Mouse (Mus musculus): ENCODE data around the gene Prkaa2. TPM values are rescaled to one million over a fixed set of nuclear protein-coding genes. Genes with fewer than 3 reads are reported as not detected.

Gene Prkaa2
- polyA plus RNA-seq, 1 experiment from 2014 or later, result 63.0 TPM

DNA sequence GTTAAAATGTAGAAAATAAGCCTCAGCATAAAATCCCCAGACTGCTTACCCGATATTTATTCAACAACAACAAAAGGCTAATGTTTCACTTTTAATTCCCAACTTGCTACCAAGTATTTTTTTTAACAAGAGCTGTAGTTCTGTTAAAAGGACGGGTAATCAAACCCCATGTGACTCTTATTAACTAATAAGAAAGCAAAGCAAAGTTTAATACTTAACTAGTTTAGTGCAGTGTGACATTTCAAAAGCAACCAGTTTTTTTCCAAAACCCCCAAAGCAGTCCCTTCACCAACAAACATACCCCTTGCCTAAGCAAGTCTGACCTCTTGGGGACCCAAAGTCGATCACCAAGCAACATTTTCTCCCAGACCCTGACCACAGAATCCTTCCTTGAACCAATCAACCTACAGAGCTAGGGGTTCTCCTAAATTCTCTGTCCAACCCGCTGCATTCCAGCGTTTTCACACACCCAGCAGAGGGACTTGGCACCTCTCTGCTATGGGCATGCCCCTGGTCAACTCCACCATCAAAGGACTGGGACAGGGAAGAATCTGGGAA is 970 bp downstream of the Prkaa2 start:
- WGBS, result 9% methylated on average over 5 of the region's 5 CpGs
- H3K4me3 ChIP-seq (ENCODE audit: control insufficient read depth in 1 of 2, insufficient read depth in 1 of 2, low read depth in 1 of 2, low read length in 2 of 2), result peak overlapping the region; percentile 69 to 82
- no peaks in the 10 kb centered on the region for H3K9me3 ChIP-seq (ENCODE audit: control insufficient read depth, low read length)
- H3K4me1 ChIP-seq (ENCODE audit: control insufficient read depth in 2 of 2, insufficient read depth in 2 of 2, low read length in 2 of 2), result peaks cover 7 to 13% of the 10 kb centered on the region in 2 experiments
- no peaks in the 10 kb centered on the region for H3K36me3 ChIP-seq (ENCODE audit: control insufficient read depth, insufficient read depth, low read length)
- H3K4me2 ChIP-seq (ENCODE audit: low read length), result peak overlapping the region; percentile 79
- H3K27me3 ChIP-seq (ENCODE audit: control insufficient read depth, insufficient read depth, low read length), result no peaks in the 10 kb centered on the region
- H3K9ac ChIP-seq (ENCODE audit: low read length), result peak overlapping the region; percentile 94
- 0 out of 2 replicates have a peak, but pooled peaks have one; percentile 13 for ATAC-seq (ENCODE audit: insufficient number of reproducible peaks, insufficient read depth, low FRiP score, low read depth)
- H3K27ac ChIP-seq (replicated peaks in 1 of 2; ENCODE audit: control insufficient read depth in 1 of 2, insufficient read depth in 1 of 2, low read depth in 2 of 2, low read length in 2 of 2), result peak overlapping the region; percentile 95 to 96

GRCm38 (mm10) chr4:105107943-105108640 is 1.6 kb downstream of the Prkaa2 start:
- Histone ChIP-seq H3K27ac (replicated peaks in 1 of 2; ENCODE audit: control insufficient read depth in 1 of 2, insufficient read depth in 1 of 2, low read depth in 2 of 2, low read length in 2 of 2) (peak overlapping the region; percentile 64 to 95), H3K4me3 (ENCODE audit: control insufficient read depth in 1 of 2, insufficient read depth in 1 of 2, low read depth in 1 of 2, low read length in 2 of 2) (peak overlapping the region; percentile 35 to 69; a peak in 3 of 4 replicates), H3K36me3 (ENCODE audit: control insufficient read depth, insufficient read depth, low read length) (no peaks in the 10 kb centered on the region), H3K9ac (ENCODE audit: low read length) (peak overlapping the region; percentile 94), H3K4me1 (ENCODE audit: control insufficient read depth in 2 of 2, insufficient read depth in 2 of 2, low read length in 2 of 2) (peaks cover 7 to 13% of the 10 kb centered on the region in 2 experiments), H3K27me3 (ENCODE audit: control insufficient read depth, insufficient read depth, low read length) (no peaks in the 10 kb centered on the region), H3K4me2 (ENCODE audit: low read length) (peak overlapping the region; percentile 79), H3K9me3 (ENCODE audit: control insufficient read depth, low read length) (no peaks in the 10 kb centered on the region)
- WGBS, result 37% methylated on average over 12 of the region's 12 CpGs
- no peak for ATAC-seq (ENCODE audit: insufficient number of reproducible peaks, insufficient read depth, low FRiP score, low read depth)

- H3K27ac ChIP-seq (replicated peaks in 1 of 2; ENCODE audit: control insufficient read depth in 1 of 2, insufficient read depth in 1 of 2, low read depth in 2 of 2, low read length in 2 of 2), result no peak overlapping the region; a peak in 1 of 4 replicates
These were observed 5.4 kb downstream of the Prkaa2 start for GRCm38 (mm10) chr4:105104099-105104872.

DNA sequence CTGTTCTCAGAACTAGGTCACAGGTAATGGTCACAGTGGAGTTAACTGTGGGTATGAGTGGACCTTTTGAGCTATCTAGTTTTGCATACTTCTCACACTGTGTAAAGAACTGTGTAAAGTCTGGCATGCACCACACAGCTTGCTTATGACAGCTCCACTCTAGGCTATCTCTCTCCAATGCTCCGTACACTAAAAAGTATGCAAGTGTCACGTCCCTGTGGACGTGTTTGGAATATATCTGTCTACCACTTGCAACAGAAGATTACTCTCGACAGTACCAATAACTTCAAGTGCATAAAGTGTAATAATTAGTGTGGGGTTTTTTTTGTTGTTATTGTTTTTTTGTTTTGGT is 8.4 kb downstream of the Prkaa2 start:
- Histone ChIP-seq H3K4me3 (ENCODE audit: control insufficient read depth in 1 of 2, insufficient read depth in 1 of 2, low read depth in 1 of 2, low read length in 2 of 2) (no peak overlapping the region), H3K4me1 (ENCODE audit: control insufficient read depth in 2 of 2, insufficient read depth in 2 of 2, low read length in 2 of 2) (peaks cover 8 to 39% of the 10 kb centered on the region in 2 experiments), H3K27me3 (ENCODE audit: control insufficient read depth, insufficient read depth, low read length) (no peaks in the 10 kb centered on the region), H3K4me2 (ENCODE audit: low read length) (peak overlapping the region; percentile 50), H3K27ac (replicated peaks in 1 of 2; ENCODE audit: control insufficient read depth in 1 of 2, insufficient read depth in 1 of 2, low read depth in 2 of 2, low read length in 2 of 2) (peak overlapping the region; percentile 92 to 95), H3K9me3 (ENCODE audit: control insufficient read depth, low read length) (no peaks in the 10 kb centered on the region), H3K9ac (ENCODE audit: low read length) (peak overlapping the region; percentile 57; the same call in 1 of the 2 replicates), H3K36me3 (ENCODE audit: control insufficient read depth, insufficient read depth, low read length) (no peaks in the 10 kb centered on the region)
- peak; percentile 87 for ATAC-seq (ENCODE audit: insufficient number of reproducible peaks, insufficient read depth, low FRiP score, low read depth)
- WGBS, result 15% methylated on average over 4 of the region's 4 CpGs

More at GRCm38 (mm10) chr4:105104099-105104872, 5.4 kb downstream of the Prkaa2 start:
- Histone ChIP-seq H3K4me1 (ENCODE audit: control insufficient read depth in 2 of 2, insufficient read depth in 2 of 2, low read length in 2 of 2) (peaks cover 8 to 17% of the 10 kb centered on the region in 2 experiments), H3K36me3 (ENCODE audit: control insufficient read depth, insufficient read depth, low read length) (no peaks in the 10 kb centered on the region), H3K4me2 (ENCODE audit: low read length) (no peak overlapping the region), H3K9me3 (ENCODE audit: control insufficient read depth, low read length) (no peaks in the 10 kb centered on the region), H3K9ac (ENCODE audit: low read length) (no peak overlapping the region), H3K4me3 (ENCODE audit: control insufficient read depth in 1 of 2, insufficient read depth in 1 of 2, low read depth in 1 of 2, low read length in 2 of 2) (no peak overlapping the region), H3K27me3 (ENCODE audit: control insufficient read depth, insufficient read depth, low read length) (no peaks in the 10 kb centered on the region)
- ATAC-seq (ENCODE audit: insufficient number of reproducible peaks, insufficient read depth, low FRiP score, low read depth), result no peak
- 75% methylated on average over 6 of the region's 6 CpGs for WGBS

GRCm38 (mm10) chr4:105100508-105101336 is 9.0 kb downstream of the Prkaa2 start:
- peak overlapping the region; percentile 92 to 95 for H3K27ac ChIP-seq (replicated peaks in 1 of 2; ENCODE audit: control insufficient read depth in 1 of 2, insufficient read depth in 1 of 2, low read depth in 2 of 2, low read length in 2 of 2)

GRCm38 (mm10) chr4:105098660-105099059 is 11.0 kb downstream of the Prkaa2 start:
- WGBS, result 82% methylated on average over 7 of the region's 7 CpGs
- Histone ChIP-seq H3K9ac (ENCODE audit: low read length) (0 out of 2 replicates have a peak overlapping the region, but pooled peaks have one; percentile 8), H3K4me1 (ENCODE audit: control insufficient read depth in 2 of 2, insufficient read depth in 2 of 2, low read length in 2 of 2) (peaks cover 17 to 53% of the 10 kb centered on the region in 2 experiments), H3K27ac (replicated peaks in 1 of 2; ENCODE audit: control insufficient read depth in 1 of 2, insufficient read depth in 1 of 2, low read depth in 2 of 2, low read length in 2 of 2) (peak overlapping the region; percentile 38 to 94; a peak in 3 of 4 replicates), H3K4me2 (ENCODE audit: low read length) (no peak overlapping the region), H3K27me3 (ENCODE audit: control insufficient read depth, insufficient read depth, low read length) (no peaks in the 10 kb centered on the region), H3K9me3 (ENCODE audit: control insufficient read depth, low read length) (no peaks in the 10 kb centered on the region), H3K4me3 (ENCODE audit: control insufficient read depth in 1 of 2, insufficient read depth in 1 of 2, low read depth in 1 of 2, low read length in 2 of 2) (no peak overlapping the region), H3K36me3 (ENCODE audit: control insufficient read depth, insufficient read depth, low read length) (no peaks in the 10 kb centered on the region)
- ATAC-seq (ENCODE audit: insufficient number of reproducible peaks, insufficient read depth, low FRiP score, low read depth), result no peak

More at GRCm38 (mm10) chr4:105100508-105101336, 9.0 kb downstream of the Prkaa2 start:
- H3K36me3 ChIP-seq (ENCODE audit: control insufficient read depth, insufficient read depth, low read length), result no peaks in the 10 kb centered on the region
- ATAC-seq (ENCODE audit: insufficient number of reproducible peaks, insufficient read depth, low FRiP score, low read depth), result peak; percentile 85
- H3K9ac ChIP-seq (ENCODE audit: low read length), result peak overlapping the region; percentile 57
- no peaks in the 10 kb centered on the region for H3K9me3 ChIP-seq (ENCODE audit: control insufficient read depth, low read length)
- H3K27me3 ChIP-seq (ENCODE audit: control insufficient read depth, insufficient read depth, low read length), result no peaks in the 10 kb centered on the region
- H3K4me1 ChIP-seq (ENCODE audit: control insufficient read depth in 2 of 2, insufficient read depth in 2 of 2, low read length in 2 of 2), result peaks cover 8 to 41% of the 10 kb centered on the region in 2 experiments
- 5% methylated on average over 5 of the region's 5 CpGs for WGBS
- H3K4me2 ChIP-seq (ENCODE audit: low read length), result peak overlapping the region; percentile 50
- H3K4me3 ChIP-seq (ENCODE audit: control insufficient read depth in 1 of 2, insufficient read depth in 1 of 2, low read depth in 1 of 2, low read length in 2 of 2), result no peak overlapping the region

DNA sequence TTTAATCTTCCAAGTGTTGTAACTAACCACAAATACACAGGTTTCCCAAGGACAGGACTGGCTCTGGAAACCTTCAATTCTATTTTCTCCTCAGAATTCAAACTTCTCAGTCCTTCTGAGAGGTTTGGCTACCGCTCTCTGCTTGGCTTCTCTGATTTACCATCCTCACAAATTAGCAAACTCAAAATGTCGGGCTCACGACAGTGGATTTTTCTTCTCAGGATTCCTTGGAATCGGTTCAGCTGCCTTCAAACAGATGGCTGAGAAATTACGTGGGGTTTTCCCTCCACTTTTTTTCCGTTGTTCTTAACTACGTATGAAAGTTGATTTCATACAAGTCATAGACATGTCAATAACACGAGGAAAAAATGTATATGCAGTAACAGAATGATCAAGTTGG is 11.5 kb downstream of the Prkaa2 start:
- H3K4me3 ChIP-seq (ENCODE audit: control insufficient read depth in 1 of 2, insufficient read depth in 1 of 2, low read depth in 1 of 2, low read length in 2 of 2), result no peak overlapping the region
- WGBS, result 72% methylated on average over 8 of the region's 8 CpGs
- no peak overlapping the region for H3K4me2 ChIP-seq (ENCODE audit: low read length)
- ATAC-seq (ENCODE audit: insufficient number of reproducible peaks, insufficient read depth, low FRiP score, low read depth), result no peak
- no peaks in the 10 kb centered on the region for H3K36me3 ChIP-seq (ENCODE audit: control insufficient read depth, insufficient read depth, low read length)
- peak overlapping the region in 1 of 2 experiments; percentile 94; a peak in 3 of 4 replicates for H3K27ac ChIP-seq (replicated peaks in 1 of 2; ENCODE audit: control insufficient read depth in 1 of 2, insufficient read depth in 1 of 2, low read depth in 2 of 2, low read length in 2 of 2)
- H3K9ac ChIP-seq (ENCODE audit: low read length), result 0 out of 2 replicates have a peak overlapping the region, but pooled peaks have one; percentile 8
- H3K4me1 ChIP-seq (ENCODE audit: control insufficient read depth in 2 of 2, insufficient read depth in 2 of 2, low read length in 2 of 2), result peaks cover 20 to 58% of the 10 kb centered on the region in 2 experiments
- H3K9me3 ChIP-seq (ENCODE audit: control insufficient read depth, low read length), result no peaks in the 10 kb centered on the region
- H3K27me3 ChIP-seq (ENCODE audit: control insufficient read depth, insufficient read depth, low read length), result no peaks in the 10 kb centered on the region

All from heart, embryonic 14.5 days (tissue).